Mouse (Mus musculus): ENCODE results near the gene Med12l. TPM values are rescaled to one million over a fixed set of nuclear protein-coding genes. Genes with fewer than 3 reads are reported as not detected.

Med12l gene
- polyA plus RNA-seq, 1 experiment from 2014 or later, result 4.5 TPM

DNA sequence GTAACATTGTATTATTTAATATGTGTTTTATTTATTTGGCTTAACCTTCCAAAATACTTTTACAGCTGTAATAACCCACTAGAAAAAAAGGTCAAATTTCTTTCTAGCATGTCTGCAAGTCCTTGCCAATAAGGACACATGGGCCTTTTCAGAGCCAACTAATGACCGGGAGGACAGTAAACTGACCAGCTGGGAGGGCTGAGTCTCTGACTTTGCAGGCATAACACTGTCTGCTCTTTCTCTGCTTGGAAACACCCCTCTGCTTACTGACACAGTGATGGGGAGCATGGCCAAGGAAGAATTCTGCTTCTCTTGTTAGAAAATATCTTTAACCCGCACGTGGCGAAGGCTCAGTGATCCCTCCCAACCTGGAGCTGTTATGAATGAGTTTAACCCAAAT lies 337.4 kb downstream of the Med12l start:
- Histone ChIP-seq H3K4me3 (ENCODE audit: low read depth, low read length) (peak overlapping the region; percentile 77), H3K9me3 (replicated peaks; ENCODE audit: control insufficient read depth, low read length, poor library complexity, severe bottlenecking) (no peaks in the 10 kb centered on the region), H3K27ac (ENCODE audit: low read length) (no peak overlapping the region), H3K4me2 (ENCODE audit: low read length) (peak overlapping the region; percentile 74), H3K36me3 (ENCODE audit: control insufficient read depth, insufficient read depth, low read length) (no peaks in the 10 kb centered on the region), H3K27me3 (ENCODE audit: control insufficient read depth, insufficient read depth, low read depth, low read length) (no peaks in the 10 kb centered on the region), H3K4me1 (ENCODE audit: control insufficient read depth, insufficient read depth, low read length) (peaks cover 10% of the 10 kb centered on the region), H3K9ac (ENCODE audit: low read depth, low read length) (peak overlapping the region; percentile 82; the same call in 1 of the 2 replicates)
- WGBS, result 71% methylated on average over 4 of the region's 4 CpGs
- no peak for ATAC-seq

GRCm38 (mm10) chr3:59344065-59344905 lies 338.7 kb downstream of the Med12l start, which contains the start of gene Igsf10:
TSS of gene Igsf10 (minus strand) at chr3:59344394.
- ATAC-seq, result peak; percentile 97
- Histone ChIP-seq H3K27me3 (ENCODE audit: control insufficient read depth, insufficient read depth, low read depth, low read length) (no peaks in the 10 kb centered on the region), H3K27ac (ENCODE audit: low read length) (peak within 1 kb of the TSS; percentile 73), H3K4me1 (ENCODE audit: control insufficient read depth, insufficient read depth, low read length) (peaks cover 10% of the 10 kb centered on the region), H3K36me3 (ENCODE audit: control insufficient read depth, insufficient read depth, low read length) (no peaks in the 10 kb centered on the region), H3K9ac (ENCODE audit: low read depth, low read length) (peak within 1 kb of the TSS; percentile 82), H3K4me2 (ENCODE audit: low read length) (peak within 1 kb of the TSS; percentile 74), H3K9me3 (replicated peaks; ENCODE audit: control insufficient read depth, low read length, poor library complexity, severe bottlenecking) (no peaks in the 10 kb centered on the region), H3K4me3 (ENCODE audit: low read depth, low read length) (peak within 1 kb of the TSS; percentile 77)
- WGBS, result 3% methylated on average over 22 of the region's 23 CpGs

DNA sequence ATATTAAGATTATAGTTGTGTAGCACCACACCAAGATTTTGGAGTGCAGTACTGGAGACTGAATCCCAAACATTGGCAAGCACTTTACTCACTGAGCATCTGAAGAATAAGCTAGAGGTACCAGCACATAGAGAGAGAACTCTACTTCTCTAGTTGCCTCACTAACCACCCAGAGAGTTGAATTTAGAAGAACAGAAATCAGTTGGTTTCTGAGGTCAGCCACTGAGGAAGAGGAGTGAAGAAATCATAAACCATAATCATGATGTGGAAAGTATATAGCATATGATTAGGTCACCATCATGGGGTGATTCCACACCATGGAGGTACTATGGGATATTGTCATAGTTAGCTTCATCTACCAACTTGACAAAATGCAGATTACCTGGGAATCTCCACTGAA lies 346.1 kb downstream of the Med12l start:
- no peaks in the 10 kb centered on the region for H3K27me3 ChIP-seq (ENCODE audit: control insufficient read depth, insufficient read depth, low read depth, low read length)
- no peak overlapping the region for H3K27ac ChIP-seq (ENCODE audit: low read length)
- ATAC-seq, result no peak
- H3K36me3 ChIP-seq (ENCODE audit: control insufficient read depth, insufficient read depth, low read length), result no peaks in the 10 kb centered on the region
- no peak overlapping the region for H3K9ac ChIP-seq (ENCODE audit: low read depth, low read length)
- no peaks in the 10 kb centered on the region for H3K4me1 ChIP-seq (ENCODE audit: control insufficient read depth, insufficient read depth, low read length)
- no peaks in the 10 kb centered on the region for H3K9me3 ChIP-seq (replicated peaks; ENCODE audit: control insufficient read depth, low read length, poor library complexity, severe bottlenecking)
- H3K4me3 ChIP-seq (ENCODE audit: low read depth, low read length), result no peak overlapping the region
- no peak overlapping the region for H3K4me2 ChIP-seq (ENCODE audit: low read length)

- no peak overlapping the region for H3K4me3 ChIP-seq (ENCODE audit: low read depth, low read length)
- H3K9me3 ChIP-seq (replicated peaks; ENCODE audit: control insufficient read depth, low read length, poor library complexity, severe bottlenecking), result no peaks in the 10 kb centered on the region
- no peak overlapping the region for H3K4me2 ChIP-seq (ENCODE audit: low read length)
- H3K9ac ChIP-seq (ENCODE audit: low read depth, low read length), result no peak overlapping the region
- H3K4me1 ChIP-seq (ENCODE audit: control insufficient read depth, insufficient read depth, low read length), result no peaks in the 10 kb centered on the region
- no peak overlapping the region for H3K27ac ChIP-seq (ENCODE audit: low read length)
- 96% methylated on average over 3 of the region's 3 CpGs for WGBS
- no peak for ATAC-seq
- H3K27me3 ChIP-seq (ENCODE audit: control insufficient read depth, insufficient read depth, low read depth, low read length), result no peaks in the 10 kb centered on the region
- no peaks in the 10 kb centered on the region for H3K36me3 ChIP-seq (ENCODE audit: control insufficient read depth, insufficient read depth, low read length)
Observed at GRCm38 (mm10) chr3:59354156-59354555, 348.5 kb downstream of the Med12l start.

DNA sequence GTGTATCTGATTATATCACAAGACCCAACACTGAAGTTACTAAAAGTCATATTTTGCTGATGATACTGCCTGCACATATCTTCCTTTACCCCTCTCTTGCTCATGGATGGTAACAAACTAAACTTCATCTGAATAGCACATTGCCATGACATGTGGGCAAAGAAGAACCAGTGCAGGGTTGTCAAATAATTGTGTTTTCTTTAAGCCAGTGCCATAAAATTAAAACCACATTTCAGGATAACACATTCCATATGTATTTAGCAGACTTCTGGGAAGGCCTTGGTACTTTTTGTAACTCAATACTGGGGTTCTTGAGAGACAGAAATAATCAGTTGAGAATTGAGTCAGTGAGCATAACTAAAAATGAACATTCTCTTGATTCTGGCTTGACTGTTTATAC lies 354.5 kb downstream of the Med12l start:
- no peak for ATAC-seq
- H3K4me1 ChIP-seq (ENCODE audit: control insufficient read depth, insufficient read depth, low read length), result no peaks in the 10 kb centered on the region
- H3K4me2 ChIP-seq (ENCODE audit: low read length), result no peak overlapping the region
- H3K9me3 ChIP-seq (replicated peaks; ENCODE audit: control insufficient read depth, low read length, poor library complexity, severe bottlenecking), result no peaks in the 10 kb centered on the region
- H3K4me3 ChIP-seq (ENCODE audit: low read depth, low read length), result no peak overlapping the region
- H3K36me3 ChIP-seq (ENCODE audit: control insufficient read depth, insufficient read depth, low read length), result no peaks in the 10 kb centered on the region
- H3K9ac ChIP-seq (ENCODE audit: low read depth, low read length), result no peak overlapping the region
- no peak overlapping the region for H3K27ac ChIP-seq (ENCODE audit: low read length)
- H3K27me3 ChIP-seq (ENCODE audit: control insufficient read depth, insufficient read depth, low read depth, low read length), result no peaks in the 10 kb centered on the region

DNA sequence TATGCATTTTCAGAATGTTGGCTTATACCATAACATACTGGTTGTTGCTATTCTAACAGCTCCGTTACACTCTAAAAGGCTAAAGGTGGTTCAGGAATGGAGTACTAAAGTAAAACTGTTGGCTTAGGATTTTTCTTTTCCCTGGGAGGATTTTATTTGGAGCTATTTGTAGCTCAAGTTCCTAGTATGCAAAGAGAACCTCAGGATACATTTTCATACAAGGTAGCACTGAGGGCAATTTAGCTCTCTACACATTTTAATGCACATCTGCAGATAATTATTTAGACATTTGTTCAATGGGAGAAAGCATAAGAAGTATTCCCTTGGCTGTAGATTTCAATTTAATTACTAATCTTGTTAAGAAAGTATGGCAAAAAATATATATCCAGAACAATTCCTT lies 356.3 kb downstream of the Med12l start:
- no peak overlapping the region for H3K27ac ChIP-seq (ENCODE audit: low read length)
- no peak for ATAC-seq
- no peak overlapping the region for H3K4me2 ChIP-seq (ENCODE audit: low read length)
- no peaks in the 10 kb centered on the region for H3K4me1 ChIP-seq (ENCODE audit: control insufficient read depth, insufficient read depth, low read length)
- H3K4me3 ChIP-seq (ENCODE audit: low read depth, low read length), result no peak overlapping the region
- H3K9ac ChIP-seq (ENCODE audit: low read depth, low read length), result no peak overlapping the region
- no peaks in the 10 kb centered on the region for H3K36me3 ChIP-seq (ENCODE audit: control insufficient read depth, insufficient read depth, low read length)
- no peaks in the 10 kb centered on the region for H3K27me3 ChIP-seq (ENCODE audit: control insufficient read depth, insufficient read depth, low read depth, low read length)
- WGBS, result 92% methylated on average over 1 of the region's 1 CpGs
- H3K9me3 ChIP-seq (replicated peaks; ENCODE audit: control insufficient read depth, low read length, poor library complexity, severe bottlenecking), result no peaks in the 10 kb centered on the region

Other genes with a start within 250 kb of the Med12l start
- 0.12 and 0.33 TPM in 2 replicates for gene Mindy4b-ps, start 183.5 kb upstream of the Med12l start, polyA plus RNA-seq (2015; fragmentation: Nextera tagmentation; extraction: Ambion mirVana)
- gene Clrn1, start 120.5 kb upstream of the Med12l start, polyA plus RNA-seq (2015; fragmentation: Nextera tagmentation; extraction: Ambion mirVana), result 0.95 and 1.0 TPM in 2 replicates
- gene Gpr171, start 96.0 kb downstream of the Med12l start, polyA plus RNA-seq (2015; fragmentation: Nextera tagmentation; extraction: Ambion mirVana), result 1.2 and 1.5 TPM in 2 replicates
- gene P2ry14, start 147.8 kb downstream of the Med12l start, polyA plus RNA-seq (2015; fragmentation: Nextera tagmentation; extraction: Ambion mirVana), result 4.0 and 4.7 TPM in 2 replicates
- 0.14 TPM in 1 of 2 replicates, not detected in the other for gene Gpr87, start 189.3 kb downstream of the Med12l start, polyA plus RNA-seq (2015; fragmentation: Nextera tagmentation; extraction: Ambion mirVana)
- 1.2 and 1.5 TPM in 2 replicates for gene P2ry13, start 205.1 kb downstream of the Med12l start, polyA plus RNA-seq (2015; fragmentation: Nextera tagmentation; extraction: Ambion mirVana)

Measured in midbrain, embryonic 16.5 days (tissue).